Mouse (Mus musculus): ENCODE measurements around the gene BC004004. TPM values are rescaled to one million over a fixed set of nuclear protein-coding genes. Genes with fewer than 3 reads are reported as not detected.

The BC004004 gene
- total and polyA plus RNA-seq, 3 experiments: 81.8 to 86.3 TPM; not detected in 1

GRCm38 (mm10) chr17:29303087-29303486 lies 34.5 kb downstream of the BC004004 start:
- no peaks in the 10 kb centered on the region for H3K79me2 ChIP-seq (ENCODE audit: control insufficient read depth, insufficient read depth, low read length, poor library complexity)
- H3K9me3 ChIP-seq (replicated peaks; ENCODE audit: insufficient read depth, low read length): no peaks in the 10 kb centered on the region
- no peak overlapping the region for H3K9ac ChIP-seq (ENCODE audit: control insufficient read depth, low read depth, low read length, poor library complexity, severe bottlenecking)
- no peak overlapping the region for H3K27ac ChIP-seq (ENCODE audit: control insufficient read depth, low read depth, low read length)
- H3K4me1 ChIP-seq (ENCODE audit: control insufficient read depth in 1 of 2, insufficient read depth in 2 of 2, low read length in 2 of 2): no peaks in the 10 kb centered on the region
- TF ChIP-seq MAX (IDR thresholded peaks at IDR 0.05; ENCODE audit: low read length) (no peak), CTCF (IDR thresholded peaks at IDR 0.05 in 2 of 3, conservative IDR thresholded peaks at IDR 0.05 in 1 of 3; ENCODE audit: control insufficient read depth in 1 of 3, insufficient read depth in 1 of 3, low read depth in 2 of 3, low read length in 3 of 3, poor library complexity in 1 of 3, severe bottlenecking in 1 of 3) (0 out of 6 replicates have a peak, but pooled peaks of 1 of the 3 experiments have one; percentile 11)
- H3K4me3 ChIP-seq (ENCODE audit: control insufficient read depth in 1 of 2, insufficient read depth in 1 of 2, low read depth in 2 of 2, low read length in 2 of 2): no peak overlapping the region
- DNase-seq (ENCODE audit: low read depth, low spot score): no peak
- no peaks in the 10 kb centered on the region for H3K27me3 ChIP-seq (ENCODE audit: control insufficient read depth in 1 of 2, insufficient read depth in 2 of 2, low read length in 2 of 2)
- peaks cover 0 to 6% of the 10 kb centered on the region in 2 experiments; a peak in 2 of 4 replicates for H3K36me3 ChIP-seq (ENCODE audit: control insufficient read depth in 1 of 2, insufficient read depth in 2 of 2, low read length in 2 of 2)

- Histone ChIP-seq H3K4me3 (ENCODE audit: control insufficient read depth in 1 of 2, insufficient read depth in 1 of 2, low read depth in 2 of 2, low read length in 2 of 2) (no peak overlapping the region), H3K36me3 (ENCODE audit: control insufficient read depth in 1 of 2, insufficient read depth in 2 of 2, low read length in 2 of 2) (peaks cover 0 to 4% of the 10 kb centered on the region in 2 experiments; a peak in 2 of 4 replicates), H3K27me3 (ENCODE audit: control insufficient read depth in 1 of 2, insufficient read depth in 2 of 2, low read length in 2 of 2) (no peaks in the 10 kb centered on the region), H3K79me2 (ENCODE audit: control insufficient read depth, insufficient read depth, low read length, poor library complexity) (no peaks in the 10 kb centered on the region), H3K9me3 (replicated peaks; ENCODE audit: insufficient read depth, low read length) (no peaks in the 10 kb centered on the region), H3K27ac (ENCODE audit: control insufficient read depth, low read depth, low read length) (no peak overlapping the region), H3K4me1 (ENCODE audit: control insufficient read depth in 1 of 2, insufficient read depth in 2 of 2, low read length in 2 of 2) (no peaks in the 10 kb centered on the region), H3K9ac (ENCODE audit: control insufficient read depth, low read depth, low read length, poor library complexity, severe bottlenecking) (no peak overlapping the region)
- no peak for TF ChIP-seq MAZ (IDR thresholded peaks at IDR 0.05; ENCODE audit: low read depth, low read length)
- TF ChIP-seq CHD1 (IDR thresholded peaks at IDR 0.05; ENCODE audit: low read depth, low read length): no peak
- TF ChIP-seq MYC (IDR thresholded peaks at IDR 0.05; ENCODE audit: low read depth, low read length): no peak
- TF ChIP-seq NRF1 (IDR thresholded peaks at IDR 0.05; ENCODE audit: insufficient read depth, low read depth, low read length, poor library complexity, severe bottlenecking): no peak
- TF ChIP-seq TCF12 (IDR thresholded peaks at IDR 0.05; ENCODE audit: low read depth, low read length): no peak
- TF ChIP-seq MXI1 (IDR thresholded peaks at IDR 0.05; ENCODE audit: low read depth, low read length): no peak
- TF ChIP-seq GABPA (IDR thresholded peaks at IDR 0.05; ENCODE audit: low read depth, low read length): no peak
- no peak for DNase-seq (ENCODE audit: low read depth, low spot score)
These were observed 35.3 kb downstream of the BC004004 start for GRCm38 (mm10) chr17:29303856-29304255.

- Histone ChIP-seq H3K4me1 (ENCODE audit: control insufficient read depth in 1 of 2, insufficient read depth in 2 of 2, low read length in 2 of 2) (no peaks in the 10 kb centered on the region), H3K27me3 (ENCODE audit: control insufficient read depth in 1 of 2, insufficient read depth in 2 of 2, low read length in 2 of 2) (no peaks in the 10 kb centered on the region), H3K9me3 (replicated peaks; ENCODE audit: insufficient read depth, low read length) (no peaks in the 10 kb centered on the region), H3K27ac (ENCODE audit: control insufficient read depth, low read depth, low read length) (no peak overlapping the region), H3K79me2 (ENCODE audit: control insufficient read depth, insufficient read depth, low read length, poor library complexity) (no peaks in the 10 kb centered on the region), H3K9ac (ENCODE audit: control insufficient read depth, low read depth, low read length, poor library complexity, severe bottlenecking) (no peak overlapping the region), H3K4me3 (ENCODE audit: control insufficient read depth in 1 of 2, insufficient read depth in 1 of 2, low read depth in 2 of 2, low read length in 2 of 2) (no peak overlapping the region), H3K36me3 (ENCODE audit: control insufficient read depth in 1 of 2, insufficient read depth in 2 of 2, low read length in 2 of 2) (peaks cover 0 to 4% of the 10 kb centered on the region in 2 experiments; a peak in 2 of 4 replicates)
- TF ChIP-seq USF1 (IDR thresholded peaks at IDR 0.05; ENCODE audit: low read depth, low read length) (no peak), GABPA (IDR thresholded peaks at IDR 0.05; ENCODE audit: low read depth, low read length) (no peak), HCFC1 (IDR thresholded peaks at IDR 0.05; ENCODE audit: low read depth, low read length) (no peak), UBTF (IDR thresholded peaks at IDR 0.05; ENCODE audit: borderline replicate concordance, insufficient read depth, low read depth, low read length) (no peak), POLR2AphosphoS5 (IDR thresholded peaks at IDR 0.05; ENCODE audit: borderline replicate concordance, low read depth, low read length) (no peak), CHD2 (IDR thresholded peaks at IDR 0.05; ENCODE audit: low read length) (no peak)
- no peak for DNase-seq (ENCODE audit: low read depth, low spot score)
These were observed 35.9 kb downstream of the BC004004 start for GRCm38 (mm10) chr17:29304376-29305057.

All from MEL (cell line).